Mouse (Mus musculus) adrenal gland, adult 10 weeks (tissue): ENCODE results near the gene Olfr1086. TPM values are rescaled to one million over a fixed set of nuclear protein-coding genes. Genes with fewer than 3 reads are reported as not detected.

ENCODE experiments used
- polyA plus RNA-seq: library from polyadenylated mRNA; stranded (reverse); fragments of 350-450 nt; fragmentation: Illumina TruSeq; extraction: RNeasy Lipid Tissue Mini Kit (QIAGEN cat#74804); gene quantifications from one replicate; pipeline ENCODE4 v1.2.3, GENCODE M21; 2014; ENCODE audit warnings: low read depth, low replicate concordance

Gene Olfr1086
- not detected for polyA plus RNA-seq

GRCm38 (mm10) chr2:86679992-86680391 lies at the start of gene Olfr1086:
TSS of gene Olfr1086 (minus strand) at chr2:86680092.

GRCm38 (mm10) chr2:86698295-86698694 lies 18.4 kb upstream of the Olfr1086 start, which contains the start of gene Olfr1087:
TSS of gene Olfr1087 (minus strand) at chr2:86698395.

GRCm38 (mm10) chr2:86661919-86662318 lies 18.0 kb downstream of the Olfr1086 start, which contains the start of gene Olfr1085:
TSS of gene Olfr1085 (minus strand) at chr2:86662019.

GRCm38 (mm10) chr2:86639625-86640024 lies 40.3 kb downstream of the Olfr1086 start, which contains the start of gene Olfr1084:
TSS of gene Olfr1084 (minus strand) at chr2:86639725.

Other genes starting within 250 kb of the Olfr1086 start
- not detected for gene Olfr1065, start 229.5 kb downstream of the Olfr1086 start, polyA plus RNA-seq
- gene Olfr1066, start 223.8 kb downstream of the Olfr1086 start, polyA plus RNA-seq, result not detected
- gene Olfr228, start 192.7 kb downstream of the Olfr1086 start, polyA plus RNA-seq, result not detected
- not detected for gene Olfr1076, start 171.6 kb downstream of the Olfr1086 start, polyA plus RNA-seq
- gene Olfr1079, start 137.6 kb downstream of the Olfr1086 start, polyA plus RNA-seq, result not detected
- gene Olfr1080, start 121.9 kb downstream of the Olfr1086 start, polyA plus RNA-seq, result not detected
- gene Olfr1082, start 81.1 kb downstream of the Olfr1086 start, polyA plus RNA-seq, result not detected
- not detected for gene Olfr1084, start 40.4 kb downstream of the Olfr1086 start, polyA plus RNA-seq
- gene Olfr1085, start 18.1 kb downstream of the Olfr1086 start, polyA plus RNA-seq, result not detected
- gene Olfr1087, start 18.3 kb upstream of the Olfr1086 start, polyA plus RNA-seq, result not detected
- gene Olfr1089, start 53.6 kb upstream of the Olfr1086 start, polyA plus RNA-seq, result not detected
- gene Olfr1090, start 78.9 kb upstream of the Olfr1086 start, polyA plus RNA-seq, result not detected
- gene Olfr1093, start 102.4 kb upstream of the Olfr1086 start, polyA plus RNA-seq, result not detected
- not detected for gene Olfr141, start 129.9 kb upstream of the Olfr1086 start, polyA plus RNA-seq
- not detected for gene Olfr1094, start 144.6 kb upstream of the Olfr1086 start, polyA plus RNA-seq
- not detected for gene Olfr1095, start 171.6 kb upstream of the Olfr1086 start, polyA plus RNA-seq
- gene Gm13723, start 194.7 kb upstream of the Olfr1086 start, polyA plus RNA-seq, result not detected
- gene Olfr1097, start 212.1 kb upstream of the Olfr1086 start, polyA plus RNA-seq, result not detected
- gene Olfr1098, start 244.5 kb upstream of the Olfr1086 start, polyA plus RNA-seq, result not detected